Mouse (Mus musculus): ENCODE results near the gene Fyn.

Fyn gene

DNA sequence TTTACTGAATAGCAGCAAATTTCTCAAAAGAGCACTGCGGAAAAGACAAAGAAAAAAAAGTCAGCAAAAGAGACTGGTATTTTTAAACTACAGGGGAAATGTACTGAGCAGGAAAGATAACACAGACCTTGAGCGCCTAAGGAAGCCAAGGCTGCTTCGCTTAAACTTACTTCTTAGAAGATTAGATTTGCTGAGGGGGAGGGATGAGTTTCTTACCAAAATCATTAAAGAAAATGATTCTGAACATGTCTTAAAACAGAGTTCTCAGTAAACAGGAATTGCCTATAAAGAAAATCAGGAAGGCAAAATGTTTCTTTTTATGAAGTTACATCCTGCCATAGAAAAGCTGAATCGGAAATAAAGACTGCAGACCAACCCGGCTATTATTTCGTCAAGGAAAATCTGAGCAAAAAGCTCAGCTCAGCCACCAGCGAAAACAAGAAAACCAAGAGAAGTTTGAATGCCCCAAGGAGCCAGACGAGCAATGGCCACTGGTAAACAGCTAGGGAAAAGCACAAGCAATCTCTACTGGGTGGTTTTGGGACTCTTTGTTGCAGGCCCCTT lies at the start of gene Fyn:
Gene Fyn, plus strand, starts transcription at position 284 of the 564 bp plus-strand sequence.
- in situ Hi-C loops (cut with MboI, MseI) = no loop called here

DNA sequence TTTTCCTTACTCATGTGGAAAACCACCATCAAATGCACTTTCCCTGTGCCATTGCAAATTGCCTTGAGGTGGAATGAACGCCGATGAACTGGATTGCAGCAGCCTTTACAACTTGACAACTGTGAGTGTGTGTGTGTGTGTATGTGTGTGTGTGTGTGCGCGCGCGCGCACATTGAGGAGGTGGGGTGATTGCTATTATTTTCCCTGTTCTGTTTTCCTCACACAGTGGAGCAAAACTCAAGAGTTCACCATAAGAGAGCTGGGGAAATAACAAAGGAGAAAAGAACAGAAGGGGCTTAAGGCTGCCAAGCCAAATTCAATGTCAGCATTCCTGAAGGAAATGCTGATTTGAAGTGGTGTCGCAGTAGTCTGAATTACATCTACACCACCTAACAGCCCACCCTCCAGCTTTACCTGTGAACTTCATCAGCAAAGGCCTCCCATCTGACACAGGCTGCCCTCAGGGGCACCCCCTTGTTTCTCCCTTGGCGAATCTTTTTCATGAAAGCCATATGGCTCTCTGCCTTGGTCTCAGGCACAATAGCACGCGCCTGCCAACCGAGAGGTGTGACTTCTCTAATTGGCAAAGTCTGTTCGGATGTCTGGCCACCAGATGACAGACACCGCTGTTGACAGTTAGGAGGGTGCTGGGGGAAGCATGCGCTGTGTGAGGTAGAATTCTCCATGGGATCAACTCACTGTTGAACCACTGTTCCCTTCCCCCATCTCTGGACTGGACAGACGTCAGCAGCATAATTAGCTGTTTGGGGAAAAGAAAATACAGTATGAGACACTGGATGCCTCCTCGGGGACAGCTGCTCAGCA lies 47.6 kb upstream of the Fyn start:
- in situ Hi-C loops (cut with MboI, MseI) = no loop called here

DNA sequence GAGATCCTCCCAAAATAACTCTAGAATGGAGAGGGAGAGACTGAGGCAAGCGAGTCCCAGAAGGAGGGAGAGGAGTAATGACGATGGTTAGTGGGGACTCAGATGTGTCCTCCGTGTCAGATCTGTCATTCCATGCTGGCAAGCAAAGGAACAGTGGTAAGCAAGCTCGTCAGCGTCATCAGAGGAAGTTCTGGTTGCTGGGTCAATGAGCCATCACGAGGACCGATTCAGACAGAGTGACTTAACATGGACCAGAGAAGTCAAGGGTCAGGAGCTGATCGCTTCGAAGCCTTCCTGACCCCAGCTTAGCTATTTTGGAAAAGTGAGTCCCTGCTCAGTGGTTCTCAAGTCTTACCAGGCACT lies 47.1 kb upstream of the Fyn start:
- in situ Hi-C loops (cut with MboI, MseI) = no loop called here

DNA sequence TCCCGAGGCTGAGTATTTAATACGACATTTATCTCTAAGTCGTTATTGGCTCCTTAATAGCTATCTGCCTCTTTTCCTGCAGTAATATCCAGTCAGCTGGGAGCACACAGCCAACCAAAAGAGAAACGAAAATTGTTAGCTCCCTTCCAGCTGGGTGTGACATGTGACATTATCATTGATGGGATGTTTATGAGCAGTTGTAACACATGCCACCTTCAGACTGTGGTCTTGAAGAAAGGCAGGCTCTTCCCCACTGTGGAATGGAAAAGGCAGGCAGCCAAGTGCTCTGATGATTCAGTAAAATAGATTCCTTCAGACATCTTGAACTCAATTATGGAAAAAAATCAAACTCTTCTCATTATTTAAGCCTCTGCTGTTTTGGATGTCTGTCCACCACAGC lies 46.5 kb upstream of the Fyn start:
- in situ Hi-C loops (cut with MboI, MseI) = no loop called here

DNA sequence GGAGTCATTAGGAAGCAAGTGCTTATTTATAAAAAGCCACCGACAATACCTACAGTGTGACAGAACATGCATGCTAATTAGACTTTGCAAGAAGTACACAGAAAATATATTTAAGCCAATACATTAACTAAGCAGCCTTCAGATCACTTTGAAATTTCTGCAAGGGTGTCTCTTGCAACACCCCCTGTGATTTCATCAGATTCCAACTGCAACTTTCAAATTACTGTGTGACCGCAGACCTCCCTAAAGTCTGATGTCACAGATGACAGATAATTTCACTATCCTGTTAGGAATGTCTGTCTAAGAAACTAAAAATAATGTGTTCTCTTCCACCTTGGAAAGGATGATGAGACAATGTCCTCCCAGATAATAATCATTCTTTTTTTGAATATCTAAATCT lies 44.4 kb upstream of the Fyn start:
- in situ Hi-C loops (cut with MboI, MseI) = no loop called here

DNA sequence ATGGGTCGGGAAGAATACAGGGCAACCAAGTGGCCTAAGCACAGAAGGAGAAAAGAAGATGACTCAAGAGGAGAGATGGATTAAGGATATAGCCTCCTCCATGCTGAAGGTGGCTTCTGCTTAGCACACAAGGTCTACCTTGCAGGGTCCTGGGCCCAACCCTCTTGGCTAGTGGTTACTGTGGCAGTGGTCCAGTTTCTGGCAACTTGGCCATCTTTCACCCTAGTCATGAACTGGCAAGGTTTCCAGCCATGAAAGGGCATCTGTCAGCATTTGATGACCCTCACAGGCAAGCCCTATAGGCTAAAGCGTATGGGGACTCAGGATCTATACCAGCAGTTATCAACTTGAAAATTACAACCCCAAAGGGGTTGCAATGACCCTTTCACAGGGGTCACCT lies 40.0 kb upstream of the Fyn start:
- in situ Hi-C loops (cut with MboI, MseI) = no loop called here

DNA sequence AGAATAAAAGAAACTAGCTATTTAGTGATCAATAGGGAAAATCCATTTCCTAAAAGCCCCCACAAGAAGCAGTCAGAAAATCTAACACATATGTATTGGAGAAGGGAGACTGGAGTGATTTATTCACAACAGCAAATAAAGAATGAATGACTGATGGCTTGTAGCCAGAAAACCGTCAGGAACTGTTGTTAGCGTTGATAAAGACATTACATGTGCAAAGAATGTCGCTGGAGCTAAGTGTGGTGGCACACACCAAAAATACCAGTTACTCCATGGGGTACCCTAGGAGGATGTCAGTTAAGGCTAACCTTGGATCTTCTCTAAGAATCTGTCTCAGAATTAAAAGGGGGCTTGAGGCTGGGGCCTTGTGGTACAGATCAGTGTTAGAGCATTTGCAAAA lies 34.3 kb upstream of the Fyn start:
- in situ Hi-C loops (cut with MboI, MseI) = no loop called here

DNA sequence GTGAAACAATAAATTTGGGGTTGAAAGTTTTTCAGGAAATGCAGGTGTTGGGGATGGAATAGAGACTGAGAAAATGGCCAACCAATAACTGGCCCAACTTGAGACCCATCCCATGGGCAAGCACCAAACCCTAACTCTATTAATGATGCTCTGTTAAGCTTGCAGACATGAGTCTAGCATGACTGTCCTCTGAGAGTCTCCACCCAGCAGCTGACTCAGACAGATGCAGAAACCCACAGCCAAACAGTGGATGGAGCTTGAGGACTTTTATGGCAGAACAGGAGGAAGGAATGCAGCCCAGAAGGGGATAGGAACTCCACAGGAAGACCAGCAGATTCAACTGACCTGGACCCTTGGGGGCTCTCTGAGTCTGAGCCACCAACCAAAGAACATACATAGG lies 32.8 kb upstream of the Fyn start:
- in situ Hi-C loops (cut with MboI, MseI) = no loop called here

DNA sequence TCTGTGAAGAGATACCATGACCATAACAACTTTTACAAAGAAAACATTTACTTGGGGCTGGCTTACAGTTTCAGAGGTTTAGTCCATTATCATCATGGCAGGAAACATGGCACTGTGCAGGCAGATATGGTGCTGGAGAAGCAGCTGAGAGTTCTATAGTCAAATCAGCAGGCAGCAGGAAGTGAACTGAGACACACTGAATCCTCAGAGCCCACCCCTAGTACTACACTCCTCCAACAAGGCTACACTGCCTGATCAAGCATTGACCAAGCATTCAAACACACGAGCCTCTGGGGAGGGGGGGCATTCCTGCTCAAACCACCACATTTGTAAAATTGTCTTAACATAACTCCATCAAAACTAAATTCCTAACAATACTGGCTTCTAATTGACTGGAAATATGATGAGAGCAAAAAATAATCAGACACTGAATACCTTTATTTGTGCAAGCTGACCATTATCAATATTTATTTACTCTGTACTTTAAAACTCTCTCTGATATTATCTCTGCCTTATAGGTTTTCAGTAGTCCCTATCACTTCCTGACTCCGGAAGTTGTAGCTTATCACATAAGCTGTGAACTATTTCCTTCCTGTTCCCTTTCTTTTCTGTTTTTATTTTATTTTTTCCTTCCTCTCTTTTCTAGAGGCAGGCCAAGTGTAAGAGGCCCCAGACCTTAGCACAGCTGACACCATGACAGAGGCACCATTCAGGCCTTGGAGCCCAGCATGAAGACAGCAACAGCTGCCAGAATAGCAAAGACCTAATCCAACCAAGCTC lies 29.3 kb upstream of the Fyn start:
- in situ Hi-C loops (cut with MboI, MseI) = no loop called here

DNA sequence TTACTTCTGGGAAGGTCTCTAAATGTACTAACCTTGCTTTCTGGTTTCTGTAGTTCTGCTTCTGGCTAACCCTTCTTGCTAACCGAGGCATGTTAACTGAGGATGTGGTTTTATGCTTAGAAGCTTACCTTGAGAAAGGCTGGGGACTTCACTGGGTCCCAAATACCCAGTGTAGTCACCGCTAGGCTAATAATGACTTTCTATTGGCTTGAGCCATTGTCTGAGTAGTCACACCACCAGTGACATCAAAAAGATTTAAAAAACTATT lies 28.8 kb upstream of the Fyn start:
- in situ Hi-C loops (cut with MboI, MseI) = no loop called here

DNA sequence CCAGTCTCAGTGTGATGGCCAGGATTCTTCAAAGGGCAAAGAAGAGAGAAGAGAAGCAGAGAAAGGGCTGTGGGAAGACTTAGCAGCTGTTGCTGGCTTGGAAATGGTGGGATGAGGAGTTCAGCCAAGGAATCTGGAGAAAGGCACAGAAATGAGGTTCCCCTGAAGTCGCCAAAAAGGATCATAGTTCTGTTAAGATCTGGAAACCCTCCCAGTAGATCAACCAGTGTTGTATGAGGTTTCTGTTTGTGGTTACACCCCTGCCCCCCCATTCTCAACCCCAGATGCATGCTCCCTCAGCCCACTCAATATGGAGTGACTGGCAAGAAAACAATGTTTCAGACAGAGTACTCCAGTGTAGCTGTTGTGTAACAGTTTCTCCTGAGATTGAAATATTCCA lies 25.1 kb upstream of the Fyn start:
- in situ Hi-C loops (cut with MboI, MseI) = no loop called here

DNA sequence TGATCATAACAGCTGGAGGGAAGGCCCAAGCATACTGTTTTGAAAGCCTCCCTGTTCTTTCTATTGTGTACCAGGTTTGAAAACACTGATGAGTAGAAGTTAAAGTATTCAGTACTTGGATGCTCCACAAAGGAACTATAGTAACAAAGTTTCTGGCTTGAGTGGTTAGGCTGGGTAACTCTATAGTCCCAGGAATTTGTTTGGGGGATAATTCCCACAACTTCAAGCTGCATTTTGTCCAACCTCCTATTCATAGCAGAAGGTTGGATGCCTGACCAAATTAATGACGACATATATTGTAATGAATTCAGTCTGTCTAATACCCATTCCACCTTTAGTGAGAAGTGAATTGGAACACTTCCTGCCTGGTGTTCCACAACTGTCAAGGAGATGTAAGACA lies 22.7 kb upstream of the Fyn start:
- in situ Hi-C loops (cut with MboI, MseI) = no loop called here

DNA sequence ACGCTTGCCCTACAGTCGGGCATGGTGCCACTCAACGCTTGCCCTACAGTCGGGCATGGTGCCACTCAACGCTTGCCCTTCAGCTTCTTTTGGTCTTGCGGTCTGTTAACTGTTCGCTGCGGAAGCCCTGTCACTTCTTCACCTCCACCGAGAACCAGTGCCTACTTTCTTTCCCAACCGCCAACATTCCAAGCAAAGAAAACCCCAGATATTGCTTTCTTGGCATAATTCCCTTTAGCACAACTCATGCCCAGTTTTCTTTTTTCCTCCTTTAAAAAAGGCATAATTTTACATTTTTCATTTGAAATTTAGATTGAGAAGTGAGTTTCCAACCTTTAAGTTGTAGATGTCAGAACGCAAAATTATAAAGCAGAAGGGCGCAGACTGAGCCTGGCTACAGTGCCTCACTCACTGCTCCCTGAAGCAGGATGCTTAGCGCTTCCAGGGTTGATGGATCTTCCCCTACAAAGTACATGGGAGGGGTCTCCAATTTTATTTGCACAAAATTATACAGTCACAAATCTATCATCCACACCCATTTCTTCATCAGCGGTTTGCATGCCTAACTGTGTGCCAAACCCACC lies 18.8 kb upstream of the Fyn start:
- in situ Hi-C loops (cut with MboI, MseI) = loop anchor here (5.0 kb wide), 1 partner anchor 93 kb away; no protein-coding TSS in a partner anchor

DNA sequence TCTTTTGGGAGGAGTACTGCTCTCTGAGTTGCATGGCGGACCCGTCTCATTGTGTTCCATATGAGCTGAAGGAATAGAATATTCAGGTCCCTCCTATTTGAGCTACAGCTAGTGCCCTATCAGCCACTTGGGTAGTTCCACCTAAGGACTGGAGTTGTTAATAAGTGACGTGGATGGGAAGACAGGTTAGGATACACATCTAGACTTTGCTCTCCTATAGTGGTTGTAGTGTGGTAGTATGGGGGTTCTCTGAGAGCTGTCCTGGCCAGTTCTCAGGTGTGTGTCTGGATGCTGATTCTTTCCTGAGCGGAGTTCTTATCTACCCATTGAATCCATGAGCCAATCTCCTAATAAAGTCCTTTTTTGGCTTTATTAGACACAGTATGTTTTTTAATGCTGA lies 4.5 kb upstream of the Fyn start:
- in situ Hi-C loops (cut with MboI, MseI) = no loop called here

DNA sequence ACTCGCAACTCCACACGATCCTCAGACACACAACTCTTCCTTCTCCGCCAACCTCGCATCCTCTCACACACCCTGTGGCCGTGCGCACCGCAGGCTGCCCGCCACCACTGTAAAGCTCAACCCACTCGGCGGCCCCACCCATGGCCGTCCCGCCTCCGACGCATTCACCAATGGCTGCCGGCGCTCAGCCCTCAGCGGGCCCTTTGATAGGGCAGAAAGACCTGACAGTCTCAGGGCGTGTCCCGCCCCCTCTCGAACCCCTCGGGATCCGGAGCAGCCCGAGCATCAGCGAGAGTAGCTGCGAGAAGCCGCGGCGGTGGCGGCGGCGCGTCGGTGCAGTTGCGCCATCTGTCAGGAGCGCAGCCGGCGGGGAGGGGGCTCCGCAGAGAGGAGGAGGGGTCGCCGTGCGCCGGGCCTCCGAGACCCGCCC lies 862 bp downstream of the Fyn start:
- in situ Hi-C loops (cut with MboI, MseI) = no loop called here

DNA sequence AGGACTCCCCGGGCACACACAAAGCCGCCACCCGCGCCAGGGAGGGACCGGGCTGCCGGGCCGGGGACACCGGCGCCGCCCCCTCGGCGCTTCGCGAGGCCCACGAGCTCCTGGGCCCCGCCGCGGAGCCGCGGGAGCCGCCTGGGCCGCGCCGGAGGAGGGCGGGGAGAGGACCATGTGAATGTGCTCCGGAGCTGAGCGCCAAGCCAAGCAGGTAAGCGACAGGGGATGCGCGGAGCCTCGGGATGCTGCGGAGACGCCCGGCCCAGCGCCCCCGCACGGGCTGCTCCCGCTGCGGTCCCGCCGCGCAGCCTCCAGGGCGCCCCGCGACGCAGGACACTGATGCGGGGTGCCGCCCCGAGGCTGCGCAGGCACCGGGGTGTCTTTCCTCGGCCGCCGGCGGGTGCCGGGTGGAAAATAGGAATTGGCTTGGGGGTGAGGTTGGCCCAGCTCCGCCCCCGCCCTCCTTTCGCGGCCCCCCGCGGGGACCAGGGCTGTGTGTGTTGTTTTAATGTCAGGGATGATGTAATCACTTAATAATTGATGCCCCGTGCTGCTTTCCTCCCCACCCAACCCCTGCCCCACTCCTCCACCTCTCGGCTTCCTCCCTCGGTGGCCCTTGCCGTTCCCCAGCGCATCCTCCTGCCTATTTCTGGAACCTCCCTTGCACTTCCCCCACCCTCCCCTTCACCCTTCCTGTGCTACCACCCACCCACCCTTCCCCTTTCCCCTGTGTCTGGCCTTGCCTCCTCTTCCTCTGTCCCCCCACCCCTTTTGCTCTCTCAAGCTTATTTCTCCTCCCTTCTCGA lies 1.5 kb downstream of the Fyn start:
- in situ Hi-C loops (cut with MboI, MseI) = no loop called here

DNA sequence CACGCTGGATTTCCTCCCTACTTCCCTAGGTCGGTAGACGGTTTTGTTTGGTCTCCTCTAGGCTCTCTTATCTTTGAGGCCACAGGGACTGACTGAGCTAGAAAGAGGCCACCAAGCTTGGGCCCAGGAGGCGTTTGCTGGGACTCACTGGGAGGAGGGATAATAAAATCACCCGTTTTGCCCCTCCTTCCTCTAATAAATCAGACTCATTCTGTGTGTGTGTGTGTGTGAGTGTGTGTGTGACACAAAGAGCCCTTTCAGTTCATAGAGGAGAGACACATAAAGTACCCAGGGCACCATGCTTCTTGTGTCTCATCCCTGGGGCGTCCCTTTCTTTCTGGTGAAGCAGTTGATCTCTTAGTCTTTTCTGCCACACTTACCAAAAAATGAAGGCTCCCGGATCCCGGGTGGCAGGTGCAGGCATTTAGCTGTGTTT lies 2.1 kb downstream of the Fyn start:
- in situ Hi-C loops (cut with MboI, MseI) = no loop called here

DNA sequence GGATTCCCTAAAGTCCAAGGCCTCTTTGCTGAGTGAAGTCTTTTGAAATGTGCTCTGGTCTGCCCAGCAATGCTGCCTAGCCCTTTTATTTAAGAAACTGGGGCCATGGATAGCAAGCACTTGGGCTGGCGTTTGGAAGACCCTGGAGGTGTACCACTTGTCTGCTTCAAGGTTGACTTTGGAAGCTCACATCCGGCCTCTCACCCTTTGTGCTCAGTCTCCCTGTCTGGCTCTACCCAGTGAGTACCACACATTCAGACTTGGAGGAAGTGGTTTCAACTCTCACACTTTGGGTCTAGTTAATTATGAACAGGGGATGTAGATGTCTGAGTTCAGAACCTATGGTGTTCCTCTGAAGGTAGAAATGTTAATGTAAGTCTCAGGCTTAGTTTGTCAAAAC lies 2.8 kb downstream of the Fyn start:
- in situ Hi-C loops (cut with MboI, MseI) = no loop called here

DNA sequence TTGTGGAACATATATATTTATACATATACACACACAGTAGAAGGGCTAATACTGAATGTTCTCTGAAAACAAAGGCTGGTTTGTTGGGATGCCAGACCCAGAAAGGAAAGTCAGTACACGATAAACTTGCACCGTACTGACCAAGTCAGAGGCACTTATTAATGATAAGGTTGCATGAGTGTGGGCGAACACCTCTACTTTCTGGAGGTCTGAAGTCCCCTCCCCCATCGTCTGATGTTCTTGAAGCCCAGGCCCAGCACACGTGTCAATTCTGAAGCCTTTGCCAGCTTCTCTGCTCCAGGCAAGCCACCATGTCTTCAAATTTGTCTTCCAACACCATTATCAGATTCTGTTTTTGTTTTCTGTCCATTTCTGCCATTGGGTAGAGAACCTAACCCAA lies 3.3 kb downstream of the Fyn start:
- in situ Hi-C loops (cut with MboI, MseI) = no loop called here

DNA sequence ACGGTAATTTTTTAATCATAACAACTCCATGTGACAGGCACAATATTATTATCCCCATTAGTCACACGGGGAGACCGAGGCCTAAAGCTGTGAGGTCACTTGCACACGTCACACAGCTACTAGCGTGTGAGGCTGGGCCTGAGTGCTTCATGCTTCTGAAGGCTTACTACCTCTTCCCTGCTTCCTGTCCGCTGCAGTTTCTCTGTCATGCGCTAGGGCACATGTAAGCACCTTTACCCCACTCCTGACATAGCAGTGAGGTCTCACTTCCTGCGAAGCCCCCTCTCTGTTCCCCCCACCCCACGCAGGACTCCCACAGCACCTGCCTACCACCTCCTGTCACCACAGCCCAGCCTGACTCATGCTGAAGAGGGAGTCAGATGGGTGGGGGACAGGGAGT lies 8.0 kb downstream of the Fyn start:
- in situ Hi-C loops (cut with MboI, MseI) = no loop called here

DNA sequence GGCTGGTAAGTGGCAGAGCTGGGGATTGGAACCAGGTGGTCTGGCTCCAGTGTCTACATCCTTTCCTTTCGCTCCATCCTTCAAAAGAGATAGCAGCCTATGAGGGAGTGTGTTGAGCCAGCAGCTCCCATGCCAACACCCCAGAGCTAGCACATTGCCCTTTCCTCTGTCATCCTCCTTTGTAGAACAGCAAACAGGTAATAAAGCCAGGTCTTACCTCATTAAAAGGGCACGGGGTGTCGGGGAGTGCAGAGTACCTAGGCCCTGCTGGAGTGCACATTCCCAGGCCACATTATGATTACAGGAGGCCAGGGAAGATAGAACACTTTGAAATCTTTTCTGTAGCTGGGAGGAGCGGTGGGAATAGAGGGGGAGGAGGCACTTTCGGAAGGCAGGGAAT lies 8.6 kb downstream of the Fyn start:
- in situ Hi-C loops (cut with MboI, MseI) = no loop called here

DNA sequence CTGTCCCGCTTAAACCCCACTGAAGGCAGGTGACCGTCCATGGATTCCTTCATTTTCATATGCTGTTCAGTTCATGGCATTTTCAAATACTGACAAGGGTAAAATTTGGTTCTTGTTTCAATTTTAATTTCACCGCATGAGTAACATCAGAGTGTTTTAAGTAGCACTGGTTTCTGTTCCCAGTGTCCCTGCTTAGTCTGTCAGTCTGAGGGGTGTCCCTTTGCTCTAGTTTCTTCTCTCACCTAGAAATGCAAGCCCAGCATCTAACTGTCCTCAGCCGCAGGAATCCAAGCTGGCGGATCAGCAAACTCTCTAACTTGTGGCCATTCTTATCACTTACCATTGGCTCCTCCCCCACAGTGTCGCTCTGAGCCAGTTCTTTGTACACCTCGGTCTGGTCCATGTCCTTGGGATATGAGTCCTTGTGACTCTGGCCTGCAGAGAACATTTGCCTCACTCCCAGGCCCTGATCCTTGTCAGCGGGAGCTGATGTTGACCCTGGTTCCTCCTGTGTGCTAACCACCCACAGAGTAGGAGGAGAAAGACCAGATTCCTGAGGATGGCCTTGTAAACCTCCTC lies 9.5 kb downstream of the Fyn start:
- in situ Hi-C loops (cut with MboI, MseI) = no loop called here

Data from regulatory T cell (primary cell).